Mouse (Mus musculus) monocyte, adult 5-6 weeks (primary cell): ENCODE results near the gene Catsperg1. TPM values are rescaled to one million over a fixed set of nuclear protein-coding genes. Genes with fewer than 3 reads are reported as not detected.

Experiments used
- ATAC-seq: fragments of 153-309, 156-312 bp; replicated peaks from 2 replicates; pipeline ENCODE4 v1.8.0; 2017; ENCODE audit warnings: mild to moderate bottlenecking; ENCODE audit not compliant: low TSS enrichment, insufficient number of reproducible peaks, severe bottlenecking, poor library complexity, low FRiP score
- total RNA-seq: library from RNA; stranded (forward); fragments of 200-1000, 200-491, 200-594 nt; gene quantifications from 3 replicates; pipeline ENCODE4 v1.2.3, GENCODE M21; 2017

Gene Catsperg1
- total RNA-seq, 1 experiment from 2014 or later: not detected

DNA sequence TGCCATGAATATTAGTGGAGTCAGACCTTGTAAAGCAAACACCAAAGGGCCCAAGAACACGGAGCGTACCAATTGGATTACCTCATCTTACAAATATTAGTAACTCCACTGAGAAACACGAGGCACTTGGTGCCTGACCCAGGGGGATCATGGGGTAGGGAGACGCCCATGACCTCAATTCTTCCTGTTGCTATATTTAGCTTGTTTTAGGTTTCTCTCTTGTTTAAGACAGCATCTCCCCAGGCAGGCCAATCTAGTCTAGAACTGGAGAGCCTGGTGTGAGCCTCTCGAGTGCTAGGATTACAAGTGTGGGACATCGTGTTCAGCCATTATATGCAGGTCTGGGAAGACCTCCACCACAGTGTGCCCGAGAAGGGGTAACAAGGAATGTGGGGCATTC lies 34.5 kb downstream of the Catsperg1 start:
- 0 out of 2 replicates have a peak, but pooled peaks have one; percentile 20 for ATAC-seq

DNA sequence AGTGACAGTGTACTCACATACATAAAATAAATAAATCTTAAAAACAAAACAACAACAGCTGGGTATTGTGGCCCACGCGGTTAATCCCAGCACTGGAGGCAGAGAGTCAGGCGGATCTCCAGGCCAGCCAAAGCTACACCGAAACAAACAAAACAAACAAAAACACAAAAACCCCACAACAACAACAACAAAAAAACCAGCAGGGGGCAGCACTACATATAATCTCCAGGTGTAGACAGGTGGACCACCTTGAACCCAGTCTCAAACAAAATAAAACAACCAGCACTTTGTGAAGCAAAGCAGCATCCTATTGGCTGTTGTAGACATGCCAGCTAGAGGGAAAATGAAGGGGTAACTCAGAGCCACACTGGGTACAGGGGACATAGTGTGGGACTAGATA lies 35.7 kb downstream of the Catsperg1 start:
- no peak for ATAC-seq

GRCm38 (mm10) chr7:29172390-29173016 lies 41.3 kb downstream of the Catsperg1 start:
- no peak for ATAC-seq

DNA sequence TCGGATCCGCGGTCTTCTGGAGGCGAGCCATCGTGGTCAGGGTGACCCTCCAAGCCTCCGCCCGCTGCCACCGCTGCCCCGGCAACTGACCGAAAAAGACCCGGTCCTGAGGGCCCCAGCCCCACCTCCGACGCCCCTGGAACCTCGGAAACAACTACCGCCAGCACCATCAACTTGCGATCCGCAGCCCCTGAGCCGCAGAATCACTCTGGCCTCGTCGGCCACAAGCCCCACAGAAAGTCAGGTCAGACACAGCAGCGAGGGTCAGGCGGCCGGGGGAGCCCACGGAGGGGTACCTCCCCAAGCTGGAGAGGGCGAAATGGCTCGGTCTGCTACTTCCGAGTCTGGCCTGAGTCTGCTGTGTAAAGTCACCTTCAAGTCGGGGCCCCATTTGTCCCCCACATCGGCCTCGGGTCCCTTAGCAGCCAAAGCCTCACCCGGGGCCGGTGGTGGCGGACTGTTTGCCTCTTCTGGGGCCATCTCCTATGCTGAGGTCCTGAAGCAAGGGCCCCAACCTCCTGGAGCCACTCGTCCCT lies 42.2 kb downstream of the Catsperg1 start:
- ATAC-seq: no peak

DNA sequence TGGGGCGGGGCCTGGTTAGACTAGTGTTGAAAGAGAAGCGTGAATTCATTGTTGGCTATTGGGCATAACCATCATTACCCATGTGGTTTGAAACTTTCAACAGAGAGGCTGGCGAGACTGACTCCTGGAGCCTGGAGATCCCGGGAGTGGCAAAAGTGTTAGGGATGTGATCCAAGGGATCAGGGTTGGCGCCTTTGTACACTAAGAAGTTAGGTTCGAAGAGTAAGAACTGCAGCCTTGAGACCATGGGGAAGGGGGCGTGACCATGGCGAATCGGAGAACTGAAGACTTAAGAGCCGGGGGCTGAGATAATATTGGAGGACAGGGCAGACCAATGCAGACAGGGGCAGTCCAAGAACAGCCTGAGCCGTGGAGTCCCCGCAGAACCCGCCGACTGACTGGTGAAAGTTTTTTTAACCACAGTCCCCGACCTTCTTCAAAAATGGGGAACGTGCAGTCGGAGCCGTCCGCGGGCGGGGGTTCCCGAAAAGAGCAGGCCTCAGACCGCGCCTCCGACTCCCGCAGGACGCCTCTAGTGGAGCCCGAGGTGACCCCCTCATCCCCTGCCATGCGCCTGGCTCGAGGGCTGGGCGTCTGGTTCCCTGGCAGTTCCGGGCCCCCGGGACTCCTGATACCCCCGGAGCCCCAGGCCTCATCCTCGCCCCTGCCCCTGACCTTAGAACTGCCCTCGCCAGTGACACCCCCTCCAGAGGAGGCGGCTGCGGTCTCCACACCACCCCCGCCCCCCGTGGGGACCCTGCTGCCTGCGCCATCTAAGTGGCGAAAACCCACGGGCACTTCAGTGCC lies 42.9 kb downstream of the Catsperg1 start:
- peak; percentile 20 for ATAC-seq

GRCm38 (mm10) chr7:29170066-29170754 lies 43.6 kb downstream of the Catsperg1 start, which contains the start of the genes Ggn and Spred3:
Ggn (plus strand) TSS chr7:29170210.
Spred3 (minus strand) TSS chr7:29170411.
- ATAC-seq: peak; percentile 54

DNA sequence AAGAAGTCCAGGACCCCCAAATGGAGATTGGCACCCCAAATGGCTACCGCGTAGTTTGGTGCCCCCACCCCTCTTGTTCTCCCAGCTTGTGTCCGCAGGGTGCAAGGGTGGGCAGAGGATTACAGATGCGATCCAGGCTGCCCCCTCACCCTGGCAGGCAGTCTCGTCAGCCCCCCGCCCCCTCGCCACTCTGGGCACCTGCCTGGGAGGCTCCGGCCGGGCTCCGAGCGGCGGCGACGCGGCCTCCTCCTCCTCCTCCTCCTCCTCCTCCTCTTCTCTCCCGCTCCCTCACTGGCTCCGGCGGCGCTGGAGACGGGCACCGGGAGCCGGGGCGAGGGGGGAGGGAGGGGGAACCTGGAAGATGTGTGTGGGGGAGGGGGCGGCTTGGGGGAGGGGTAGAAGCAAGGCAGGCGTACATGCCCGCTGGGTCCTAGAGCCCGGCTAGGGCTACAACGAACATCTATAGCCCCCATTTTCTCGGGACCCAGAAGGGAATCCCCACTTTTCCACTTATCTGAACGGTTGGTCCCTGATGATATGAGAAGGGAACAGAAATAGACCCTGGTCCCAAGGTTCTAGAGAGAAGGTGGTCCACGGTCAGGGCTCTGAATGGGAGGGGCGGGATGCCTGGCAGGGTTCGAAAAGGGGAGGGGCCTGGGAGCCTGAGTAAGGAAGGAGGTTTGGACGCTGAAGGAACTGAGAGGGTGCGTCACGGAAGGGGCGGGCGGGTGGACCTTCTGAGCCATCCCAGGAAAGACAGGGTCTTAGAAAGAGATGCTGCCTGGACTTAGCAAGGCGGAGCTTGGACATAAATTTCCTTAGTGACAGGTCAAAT lies 44.4 kb downstream of the Catsperg1 start:
- ATAC-seq: peak; percentile 14; the same call in 1 of the 2 replicates

DNA sequence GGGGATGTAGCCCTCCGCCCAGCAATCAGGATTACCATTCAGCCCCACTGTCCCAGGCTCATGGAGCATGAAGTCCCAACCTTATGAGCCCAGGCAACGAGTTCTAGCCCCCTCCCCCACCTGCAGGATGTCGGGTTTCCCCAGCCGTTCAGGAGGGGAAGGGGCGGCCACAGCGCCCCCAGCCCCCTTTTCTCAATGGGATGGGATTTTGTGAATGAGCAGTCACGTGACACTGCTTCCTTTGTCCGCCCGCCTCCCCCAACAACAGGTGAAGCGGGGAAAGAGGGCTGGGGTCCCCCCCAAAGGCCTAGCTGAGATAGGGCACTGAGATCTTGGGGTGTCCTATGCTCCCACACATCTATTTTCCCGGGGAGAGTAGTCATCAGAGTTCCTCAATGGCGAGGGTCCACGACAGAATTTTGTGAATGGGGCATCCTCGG lies 45.0 kb downstream of the Catsperg1 start:
- no peak for ATAC-seq

GRCm38 (mm10) chr7:29168121-29168695 lies 45.6 kb downstream of the Catsperg1 start:
- ATAC-seq: no peak

DNA sequence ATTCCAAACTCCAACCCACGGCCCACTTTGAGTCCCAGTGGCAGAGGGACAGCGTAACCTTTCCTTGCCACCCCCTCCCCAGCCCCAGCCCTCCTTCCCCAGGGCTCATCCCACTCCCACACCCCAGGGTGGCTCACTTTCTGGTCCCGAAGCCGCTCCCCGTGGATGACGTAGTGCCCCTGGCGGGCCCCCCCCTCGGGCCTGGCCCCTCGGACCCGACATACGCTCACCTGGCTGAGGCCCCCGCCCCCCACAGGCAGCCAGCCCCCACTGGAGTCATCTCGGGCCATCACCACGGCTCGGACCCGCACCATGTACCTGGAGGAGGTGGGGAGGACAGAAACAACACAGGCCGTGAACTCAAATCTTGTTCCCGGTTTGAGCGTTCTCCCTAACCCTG lies 46.2 kb downstream of the Catsperg1 start:
- ATAC-seq: no peak

GRCm38 (mm10) chr7:29162750-29163525 lies 50.9 kb downstream of the Catsperg1 start:
- 0 out of 2 replicates have a peak, but pooled peaks have one; percentile 38 for ATAC-seq

DNA sequence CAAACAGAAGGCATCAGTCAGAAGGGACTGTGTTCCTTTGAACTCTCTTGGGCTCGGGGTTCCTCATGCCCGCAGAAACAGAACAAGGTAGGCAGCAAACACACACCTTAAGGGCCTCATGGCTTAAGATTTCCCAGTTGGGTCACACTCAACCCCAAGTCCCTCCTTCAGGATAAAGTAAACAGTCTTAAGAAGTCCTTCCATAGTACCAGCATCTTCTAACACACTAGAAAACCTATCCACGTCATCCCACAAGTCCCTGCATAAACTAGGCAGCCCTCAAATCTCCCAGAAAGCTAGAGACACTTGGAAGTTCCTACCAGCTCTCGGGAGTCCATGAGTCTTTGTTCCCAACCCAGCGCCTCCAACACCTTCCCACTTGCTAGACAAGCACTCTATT lies 51.5 kb downstream of the Catsperg1 start:
- no peak for ATAC-seq

DNA sequence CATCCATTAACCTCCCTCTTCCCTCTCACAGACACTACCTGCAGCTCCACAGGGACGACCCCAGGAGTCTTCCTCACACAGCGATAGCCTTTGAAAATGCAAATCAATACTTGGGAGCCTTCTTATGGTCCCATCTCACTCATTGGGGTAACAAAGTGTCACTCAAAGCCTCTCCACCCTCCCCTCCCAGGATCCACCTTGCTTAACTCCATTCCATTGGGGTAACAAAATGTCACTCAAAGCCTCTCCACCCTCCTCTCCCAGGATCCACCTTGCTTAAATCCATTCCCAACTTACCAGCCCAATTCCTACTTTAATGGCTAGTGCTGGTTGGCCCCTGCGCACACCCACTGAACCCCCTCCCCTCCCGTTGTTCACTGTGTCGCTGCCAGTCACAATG lies 55.6 kb downstream of the Catsperg1 start:
- no peak for ATAC-seq

- peak; percentile 86 for ATAC-seq
These were observed 57.7 kb downstream of the Catsperg1 start, which contains the start of gene Fam98c for GRCm38 (mm10) chr7:29155838-29156782. Fam98c (minus strand) TSS chr7:29156234.

GRCm38 (mm10) chr7:29155196-29155837 lies 58.5 kb downstream of the Catsperg1 start:
- ATAC-seq: peak; percentile 59
